Mouse (Mus musculus) ES-Bruce4 (cell line): Measurements from ENCODE around the gene Colgalt2.

ENCODE experiments used
- CTCF ChIP-seq: IDR thresholded peaks from one replicate; pipeline ENCODE4 v1.8.1; 2011; ENCODE audit warnings: low read depth, low read length
- POLR2A ChIP-seq: IDR thresholded peaks from one replicate; pipeline ENCODE4 v1.8.1; 2011; ENCODE audit warnings: low read length; ENCODE audit not compliant: insufficient read depth

DNA sequence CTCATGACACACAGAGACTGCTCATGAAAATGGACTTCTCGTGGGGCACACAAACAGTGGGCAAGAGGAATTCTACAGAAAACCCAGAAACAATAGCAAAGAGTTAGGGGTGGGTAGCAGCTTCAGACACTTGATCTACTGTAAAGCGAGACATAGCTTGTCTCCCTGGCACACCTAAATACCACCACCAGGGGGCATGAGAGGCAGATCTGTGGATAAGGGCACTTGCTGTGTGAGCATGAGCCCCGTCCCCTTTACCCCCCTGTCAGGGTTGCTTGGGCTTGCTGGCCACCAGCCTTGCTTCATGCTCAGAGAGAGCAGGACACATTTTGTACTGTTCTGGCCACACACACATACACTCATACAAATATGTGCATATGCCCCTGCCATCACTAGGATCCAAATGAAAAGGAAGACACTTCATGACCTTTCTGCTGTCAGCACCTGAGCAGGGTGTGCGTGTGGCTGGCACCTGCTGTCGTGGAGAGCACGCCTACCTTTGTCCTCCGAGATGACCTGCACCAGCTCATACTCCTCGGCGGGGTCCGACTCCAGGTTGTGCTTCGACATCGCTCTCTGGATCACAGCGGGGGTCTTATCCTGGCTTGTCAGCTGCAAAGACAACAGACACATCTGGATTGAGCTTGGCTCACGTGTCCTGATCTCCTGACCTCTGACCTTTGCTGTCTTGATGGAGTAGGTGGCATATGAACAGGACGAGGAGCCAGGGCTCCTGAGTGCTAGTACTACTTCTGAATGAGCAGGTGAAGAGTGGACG lies 121.4 kb downstream of the Colgalt2 start:
- no peak for TF ChIP-seq POLR2A
- peak; percentile 73 for TF ChIP-seq CTCF
